17 mouse cellular contexts compared by ENCODE assay signal in genomic region chr5:103593575-103593974, GRCm38 (mm10). TPM values are rescaled to one million over a fixed set of nuclear protein-coding genes. Genes with fewer than 3 reads are reported as not detected.
DNase-seq lines count a peak whose midpoint lies in the region; ATAC-seq and TF ChIP-seq lines count a peak whose summit lies in the region.
"Had no signal": no experiment of that assay in that cellular context is flagged by ENCODE, and none has a peak within 500 bp of the region (broad histone marks: within the 10 kb centered on the region; RNA-seq: fewer than 3 reads in every experiment).

No protein-coding gene starts in this region.

- no peaks in the 10 kb centered on the region for H3K36me3 ChIP-seq in hindbrain, embryonic 16.5 days (ENCODE audit: control insufficient read depth, insufficient read depth, low read length)
- H3K36me3 ChIP-seq in hindbrain, embryonic 13.5 days, result peaks cover 7% of the 10 kb centered on the region
- no peaks in the 10 kb centered on the region for H3K36me3 ChIP-seq in midbrain, embryonic 14.5 days (ENCODE audit: control insufficient read depth, insufficient read depth, low read length)
- peaks cover 16% of the 10 kb centered on the region for H3K36me3 ChIP-seq in midbrain, embryonic 13.5 days
- no peaks in the 10 kb centered on the region for H3K36me3 ChIP-seq in CH12.LX (replicated peaks in 1 of 2; ENCODE audit: control insufficient read depth in 1 of 2, insufficient read depth in 1 of 2, low read length in 1 of 2)
- no peaks in the 10 kb centered on the region for H3K36me3 ChIP-seq in myocyte (ENCODE audit: control insufficient read depth, insufficient read depth)
- H3K36me3 ChIP-seq in kidney, adult 2 months (ENCODE audit: control insufficient read depth, insufficient read depth, low read length), result peaks cover 4% of the 10 kb centered on the region

- in situ Hi-C loops in CH12.LX (cut with MboI; ENCODE audit: low pct_ligation_motif_present, low pct_unique_long_range_greater_than_20kb, low sequenced_read_pairs), result no loop called here

- ATAC-seq in hindbrain, embryonic 16.5 days, result peak; percentile 34; the same call in 1 of the 2 replicates
- ATAC-seq in hindbrain, embryonic 13.5 days (ENCODE audit: low FRiP score), result no peak
- ATAC-seq in midbrain, embryonic 14.5 days (ENCODE audit: low FRiP score, low TSS enrichment), result no peak
- ATAC-seq in midbrain, embryonic 13.5 days, result no peak
- ATAC-seq: forebrain, embryonic 13.5 days had no signal

- H3K9me3 ChIP-seq in hindbrain, embryonic 16.5 days (ENCODE audit: control insufficient read depth, low read length), result no peaks in the 10 kb centered on the region
- H3K9me3 ChIP-seq in hindbrain, embryonic 13.5 days, result no peaks in the 10 kb centered on the region
- no peaks in the 10 kb centered on the region for H3K9me3 ChIP-seq in midbrain, embryonic 14.5 days (ENCODE audit: control insufficient read depth, low read length)
- no peaks in the 10 kb centered on the region for H3K9me3 ChIP-seq in midbrain, embryonic 13.5 days
- H3K9me3 ChIP-seq in CH12.LX (replicated peaks; ENCODE audit: low read length), result no peaks in the 10 kb centered on the region
- H3K9me3 ChIP-seq: embryonic facial prominence, embryonic 13.5 days; forebrain, embryonic 13.5 days; heart, embryonic 13.5 days; hindbrain, embryonic 12.5 days had no signal

- dilution Hi-C loops in CH12.LX (cut with MboI; ENCODE audit: extremely low pct_ligation_motif_present, extremely low pct_unique_long_range_greater_than_20kb, low sequenced_read_pairs), result no loop called here

- no peak overlapping the region for H3K4me3 ChIP-seq in hindbrain, embryonic 16.5 days (ENCODE audit: low read length)
- H3K4me3 ChIP-seq in hindbrain, embryonic 13.5 days, result no peak overlapping the region
- no peak overlapping the region for H3K4me3 ChIP-seq in midbrain, embryonic 14.5 days (replicated peaks; ENCODE audit: low read depth, low read length)
- no peak overlapping the region for H3K4me3 ChIP-seq in midbrain, embryonic 13.5 days (replicated peaks)
- H3K4me3 ChIP-seq in CH12.LX (replicated peaks in 1 of 3; ENCODE audit: low read depth in 2 of 3, low read length in 2 of 3, poor library complexity in 1 of 3) (no peak overlapping the region), myocyte (no peak overlapping the region)
- no peak overlapping the region for H3K4me3 ChIP-seq in kidney, adult 2 months (ENCODE audit: insufficient read depth, low read depth, low read length)
- H3K4me3 ChIP-seq: embryonic facial prominence, embryonic 13.5 days; forebrain, embryonic 13.5 days; heart, embryonic 13.5 days; hindbrain, embryonic 12.5 days had no signal

- WGBS in hindbrain, embryonic 16.5 days, result 76% methylated on average over 9 of the region's 9 CpGs
- WGBS in hindbrain, embryonic 13.5 days, result 82% methylated on average over 9 of the region's 9 CpGs
- 85% methylated on average over 9 of the region's 9 CpGs for WGBS in midbrain, embryonic 14.5 days
- WGBS in midbrain, embryonic 13.5 days, result 86% methylated on average over 9 of the region's 9 CpGs
- WGBS in kidney, adult 2 months, result 72% methylated on average over 9 of the region's 9 CpGs

- TF ChIP-seq CTCF in CH12.LX (conservative IDR thresholded peaks at IDR 0.05 in 1 of 2, IDR thresholded peaks at IDR 0.05 in 1 of 2; ENCODE audit: low read depth in 2 of 2, low read length in 2 of 2), result no peak
- no peak for TF ChIP-seq CTCF in kidney, adult 2 months (conservative IDR thresholded peaks at IDR 0.05; ENCODE audit: insufficient read depth, insufficient read length, low read depth, low read length)

- H3K79me2 ChIP-seq in CH12.LX (replicated peaks; ENCODE audit: control insufficient read depth, extremely low read depth, insufficient read depth, poor library complexity, severe bottlenecking), result no peaks in the 10 kb centered on the region
- H3K79me2 ChIP-seq in myocyte (ENCODE audit: control insufficient read depth, insufficient read depth), result no peaks in the 10 kb centered on the region

- H3ac ChIP-seq in myocyte (ENCODE audit: control insufficient read depth, insufficient read length), result no peak overlapping the region

- H3K4me2 ChIP-seq in hindbrain, embryonic 16.5 days (ENCODE audit: low read length), result no peak overlapping the region
- H3K4me2 ChIP-seq in hindbrain, embryonic 13.5 days, result no peak overlapping the region
- H3K4me2 ChIP-seq in midbrain, embryonic 14.5 days (ENCODE audit: low read length), result no peak overlapping the region
- H3K4me2 ChIP-seq in midbrain, embryonic 13.5 days (replicated peaks), result no peak overlapping the region
- H3K4me2 ChIP-seq in CH12.LX (ENCODE audit: insufficient read depth, low read depth, poor library complexity, severe bottlenecking), result no peak overlapping the region
- H3K4me2 ChIP-seq in myocyte (ENCODE audit: low read depth), result peak overlapping the region; percentile 64
- H3K4me2 ChIP-seq: embryonic facial prominence, embryonic 13.5 days; forebrain, embryonic 13.5 days; heart, embryonic 13.5 days; hindbrain, embryonic 12.5 days had no signal

- peak; percentile 39 for DNase-seq in midbrain, embryonic 14.5 days
- DNase-seq in CH12.LX (ENCODE audit: extremely low read depth), result peak; percentile 6
- DNase-seq in kidney, adult 2 months, result no peak
- DNase-seq: adrenal gland, postnatal 14 days; cerebellum, adult 18-20 months; cerebellum, adult 9-11 months; cerebellum, postnatal 36 days; gastrocnemius, postnatal 36 days; heart, postnatal 36 days had no signal

- no peak overlapping the region for H3K9ac ChIP-seq in hindbrain, embryonic 16.5 days (ENCODE audit: low read depth, low read length)
- H3K9ac ChIP-seq in hindbrain, embryonic 13.5 days, result no peak overlapping the region
- no peak overlapping the region for H3K9ac ChIP-seq in midbrain, embryonic 14.5 days (replicated peaks; ENCODE audit: low read length)
- no peak overlapping the region for H3K9ac ChIP-seq in midbrain, embryonic 13.5 days (replicated peaks)
- H3K9ac ChIP-seq in CH12.LX (ENCODE audit: insufficient read depth, low read depth), result no peak overlapping the region
- H3K9ac ChIP-seq: embryonic facial prominence, embryonic 13.5 days; forebrain, embryonic 13.5 days; heart, embryonic 13.5 days; hindbrain, embryonic 12.5 days had no signal

- 0 out of 2 replicates have a peak, but pooled peaks cover 7% of the 10 kb centered on the region for H3K4me1 ChIP-seq in hindbrain, embryonic 16.5 days (ENCODE audit: control insufficient read depth, insufficient read depth, low read depth, low read length)
- H3K4me1 ChIP-seq in hindbrain, embryonic 13.5 days (replicated peaks), result peaks cover 23% of the 10 kb centered on the region
- H3K4me1 ChIP-seq in midbrain, embryonic 14.5 days (ENCODE audit: control insufficient read depth, insufficient read depth, low read length), result 0 out of 2 replicates have a peak, but pooled peaks cover 3% of the 10 kb centered on the region
- peaks cover 9% of the 10 kb centered on the region; the same call in 1 of the 2 replicates for H3K4me1 ChIP-seq in midbrain, embryonic 13.5 days (replicated peaks)
- peaks cover 0 to 3% of the 10 kb centered on the region in 2 experiments; a peak in 2 of 4 replicates for H3K4me1 ChIP-seq in CH12.LX (ENCODE audit: control insufficient read depth in 1 of 2, insufficient read depth in 2 of 2)
- no peaks in the 10 kb centered on the region for H3K4me1 ChIP-seq in kidney, adult 2 months (ENCODE audit: control insufficient read depth, insufficient read depth, low read length)

- H3K27me3 ChIP-seq in hindbrain, embryonic 16.5 days (replicated peaks; ENCODE audit: control insufficient read depth, insufficient read depth, low read length), result no peaks in the 10 kb centered on the region
- no peaks in the 10 kb centered on the region for H3K27me3 ChIP-seq in hindbrain, embryonic 13.5 days
- H3K27me3 ChIP-seq in midbrain, embryonic 14.5 days (ENCODE audit: control insufficient read depth, insufficient read depth, low read length), result no peaks in the 10 kb centered on the region
- no peaks in the 10 kb centered on the region for H3K27me3 ChIP-seq in midbrain, embryonic 13.5 days
- no peaks in the 10 kb centered on the region for H3K27me3 ChIP-seq in CH12.LX (replicated peaks)
- H3K27me3 ChIP-seq in myocyte (ENCODE audit: control insufficient read depth, insufficient read depth, insufficient read length), result no peaks in the 10 kb centered on the region
- no peaks in the 10 kb centered on the region for H3K27me3 ChIP-seq in kidney, adult 2 months (replicated peaks; ENCODE audit: control insufficient read depth, insufficient read depth, low read length)
- H3K27me3 ChIP-seq: embryonic facial prominence, embryonic 13.5 days; forebrain, embryonic 13.5 days; heart, embryonic 13.5 days; hindbrain, embryonic 12.5 days had no signal

- no peak overlapping the region for H3K27ac ChIP-seq in hindbrain, embryonic 16.5 days (ENCODE audit: low read depth, low read length)
- no peak overlapping the region for H3K27ac ChIP-seq in hindbrain, embryonic 13.5 days
- H3K27ac ChIP-seq in midbrain, embryonic 14.5 days (replicated peaks; ENCODE audit: low read depth, low read length), result no peak overlapping the region
- no peak overlapping the region for H3K27ac ChIP-seq in midbrain, embryonic 13.5 days
- H3K27ac ChIP-seq in CH12.LX (ENCODE audit: insufficient read depth, low read depth), result no peak overlapping the region
- H3K27ac ChIP-seq in kidney, adult 2 months (ENCODE audit: insufficient read depth, low read depth, low read length), result no peak overlapping the region
- H3K27ac ChIP-seq: embryonic facial prominence, embryonic 13.5 days; forebrain, embryonic 13.5 days; heart, embryonic 13.5 days; hindbrain, embryonic 12.5 days had no signal

- no peak for TF ChIP-seq RAD21 in CH12.LX (IDR thresholded peaks at IDR 0.05; ENCODE audit: low read depth, low read length)

- no peak for TF ChIP-seq EP300 in CH12.LX (IDR thresholded peaks at IDR 0.05; ENCODE audit: low read length)

- TF ChIP-seq POLR2A in CH12.LX (IDR thresholded peaks at IDR 0.05; ENCODE audit: low read depth, low read length) (no peak), myocyte (IDR thresholded peaks at IDR 0.05; ENCODE audit: insufficient read length, low read depth) (no peak)
- no peak for TF ChIP-seq POLR2A in kidney, adult 2 months (IDR thresholded peaks at IDR 0.05; ENCODE audit: low read depth, low read length)

TF ChIP-seq in CH12.LX, 34 proteins besides CTCF, POLR2A, EP300 and RAD21 (continues in another document):
- TF ChIP-seq ZC3H11A (IDR thresholded peaks at IDR 0.05; ENCODE audit: low read depth, low read length), result no peak

TF ChIP-seq in myocyte, 11 proteins besides CTCF, POLR2A, EP300 and RAD21 (continues in another document):
- no peak for TF ChIP-seq REST (IDR thresholded peaks at IDR 0.05; ENCODE audit: insufficient read depth, insufficient read length)

RNA-seq across cellular contexts. Expression of gene Slc10a6, which starts 35.6 kb away (rescaled TPM):
- polyA plus RNA-seq in hindbrain, embryonic 16.5 days (2015; fragmentation: Nextera tagmentation; extraction: Ambion mirVana), result 0.32 and 0.34 TPM in 2 replicates
- 0.30 and 0.43 TPM in 2 replicates for polyA plus RNA-seq in hindbrain, embryonic 13.5 days (2015; fragmentation: Nextera tagmentation; extraction: Ambion mirVana)
- polyA plus RNA-seq in midbrain, embryonic 14.5 days (2014; fragmentation: Nextera tagmentation; extraction: Ambion mirVana), result 0.27 and 0.29 TPM in 2 replicates
- polyA plus RNA-seq in midbrain, embryonic 13.5 days (2015; fragmentation: Nextera tagmentation; extraction: Ambion mirVana), result 0.09 TPM in 1 of 2 replicates, not detected in the other
- total RNA-seq in CH12.LX (2012; rRNA removed) (not detected in 2 replicates), CH12.LX (2014; rRNA removed) (not detected in 2 replicates)
- polyA plus RNA-seq in CH12.LX (2012; ENCODE audit: insufficient read length, low read depth) (not detected in 2 replicates), myocyte (2012; fragmentation: generic; extraction: Trizol) (0.04 TPM)
- 0.80 and 0.88 TPM in 2 replicates for polyA plus RNA-seq in kidney, adult 2 months (2012; rRNA removed)
- polyA plus RNA-seq: forebrain, embryonic 13.5 days had no signal
